Mouse (Mus musculus): Measurements from ENCODE around the gene Spcs1.

The Spcs1 gene

GRCm38 (mm10) chr14:31001307-31002205, at the start of gene Spcs1, which contains the start of gene Glt8d1:
TSS of gene Spcs1 (minus strand) at chr14:31001672.
TSS of gene Glt8d1 (plus strand) at chr14:31001400.
- DNase-seq (ENCODE audit: low spot score in 2 of 2) = peak; percentile 83 to 93

GRCm38 (mm10) chr14:31045817-31046216, 44.3 kb upstream of the Spcs1 start:
- DNase-seq (ENCODE audit: low spot score in 2 of 2) = peak in 1 of 2 experiments; percentile 27

- DNase-seq (ENCODE audit: low spot score in 2 of 2) = no peak
Observed at GRCm38 (mm10) chr14:31045296-31045695, 43.8 kb upstream of the Spcs1 start.

GRCm38 (mm10) chr14:31025785-31026184, 24.3 kb upstream of the Spcs1 start:
- peak in 1 of 2 experiments; percentile 67 for DNase-seq (ENCODE audit: low spot score in 2 of 2)

DNA sequence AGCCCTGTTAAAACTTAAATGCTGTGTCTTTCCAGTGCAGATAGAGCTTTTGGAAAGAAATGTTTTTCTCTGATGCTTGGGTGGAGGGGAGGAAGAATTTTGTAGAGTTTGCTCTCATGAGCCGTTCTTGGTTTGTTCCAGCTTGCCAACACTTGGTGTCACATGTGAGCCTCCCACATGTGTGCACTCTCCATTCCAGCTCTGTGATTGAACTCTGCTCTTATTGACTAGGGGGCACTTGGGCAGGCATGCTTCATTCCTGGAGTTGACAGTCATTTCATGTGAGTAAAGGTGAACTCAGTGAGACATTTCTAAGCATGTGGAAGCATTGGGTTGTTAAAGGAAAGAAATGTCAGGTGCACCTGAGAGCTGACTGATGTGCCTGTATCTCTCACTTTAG, 21.1 kb upstream of the Spcs1 start:
- no peak for DNase-seq (ENCODE audit: low spot score in 2 of 2)

GRCm38 (mm10) chr14:31019331-31020205, 18.1 kb upstream of the Spcs1 start:
- DNase-seq (ENCODE audit: low spot score in 2 of 2) = peak; percentile 83 to 91

- DNase-seq (ENCODE audit: low spot score in 2 of 2) = peak; percentile 97 to 99
Observed at GRCm38 (mm10) chr14:31018860-31019291, 17.4 kb upstream of the Spcs1 start, which contains the start of the genes Pbrm1 and Gnl3. TSS of gene Pbrm1 (plus strand) at chr14:31019138. TSS of gene Gnl3 (minus strand) at chr14:31019152.

DNA sequence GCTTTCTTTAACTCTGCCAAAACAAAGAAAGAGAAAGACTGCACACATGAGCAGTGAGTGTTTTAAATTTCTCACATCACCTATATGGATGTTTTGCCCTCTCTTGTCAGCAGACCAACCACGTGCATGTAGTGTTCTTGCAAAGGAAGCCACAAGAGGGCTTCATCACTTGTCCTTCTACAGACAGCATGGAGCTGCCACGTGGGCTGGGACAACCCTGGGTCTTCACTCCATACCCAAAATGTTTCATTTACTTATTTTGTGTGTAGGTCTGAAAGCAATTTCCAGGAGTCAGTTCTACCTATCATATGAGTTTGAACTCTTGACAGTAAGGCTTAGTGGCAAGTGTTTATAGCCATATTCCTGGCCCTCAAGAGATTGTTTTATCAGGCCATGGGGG, 16.4 kb upstream of the Spcs1 start:
- DNase-seq (ENCODE audit: low spot score in 2 of 2) = no peak

GRCm38 (mm10) chr14:31016063-31016462, 14.6 kb upstream of the Spcs1 start:
- no peak for DNase-seq (ENCODE audit: low spot score in 2 of 2)

DNA sequence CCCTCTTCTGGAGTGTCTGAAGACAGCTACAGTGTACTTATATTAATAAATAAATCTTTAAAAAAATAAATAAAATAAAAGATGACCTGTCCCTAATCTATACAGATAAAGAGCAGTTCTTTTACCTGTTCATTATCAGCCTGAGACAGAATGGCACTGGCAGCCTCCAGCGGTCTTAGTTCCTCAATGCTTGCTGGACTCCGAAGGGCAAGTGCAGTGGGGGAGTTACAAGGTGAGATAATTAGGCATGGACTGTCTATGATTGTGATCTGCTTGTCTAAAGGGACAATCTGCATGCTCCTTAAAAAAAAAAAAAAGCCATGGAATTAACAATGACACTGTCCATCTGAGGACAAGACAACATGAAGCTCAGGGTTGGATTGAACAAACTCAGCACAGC, 12.5 kb upstream of the Spcs1 start:
- no peak for DNase-seq (ENCODE audit: low spot score in 2 of 2)

GRCm38 (mm10) chr14:31011588-31011987, 10.1 kb upstream of the Spcs1 start:
- no peak for DNase-seq (ENCODE audit: low spot score in 2 of 2)

DNA sequence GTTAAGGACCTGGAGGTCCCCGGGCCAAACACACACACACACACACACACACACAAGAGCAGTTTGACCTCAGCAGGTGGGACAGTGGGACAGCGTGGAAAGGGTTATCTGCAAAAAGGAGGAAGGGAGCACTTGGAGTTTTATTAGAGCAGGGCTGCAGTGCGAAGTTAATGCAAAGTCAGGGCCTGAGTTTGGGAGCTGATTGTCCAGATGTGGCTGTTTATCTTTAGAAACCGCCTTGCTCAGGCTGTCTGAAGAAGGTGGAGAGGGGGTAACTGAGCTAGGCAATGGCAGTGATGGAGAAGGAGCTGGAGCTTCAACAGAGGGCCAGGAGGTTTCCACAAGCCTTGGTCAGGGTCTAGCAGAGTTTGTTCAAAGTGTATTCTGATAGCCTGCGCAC, 5.3 kb upstream of the Spcs1 start:
- DNase-seq (ENCODE audit: low spot score in 2 of 2) = no peak

- DNase-seq (ENCODE audit: low spot score in 2 of 2) = no peak
Observed at GRCm38 (mm10) chr14:31004527-31004926, 3.1 kb upstream of the Spcs1 start.

- DNase-seq (ENCODE audit: low spot score in 2 of 2) = no peak
Observed at GRCm38 (mm10) chr14:31000816-31001306, 611 bp downstream of the Spcs1 start.

DNA sequence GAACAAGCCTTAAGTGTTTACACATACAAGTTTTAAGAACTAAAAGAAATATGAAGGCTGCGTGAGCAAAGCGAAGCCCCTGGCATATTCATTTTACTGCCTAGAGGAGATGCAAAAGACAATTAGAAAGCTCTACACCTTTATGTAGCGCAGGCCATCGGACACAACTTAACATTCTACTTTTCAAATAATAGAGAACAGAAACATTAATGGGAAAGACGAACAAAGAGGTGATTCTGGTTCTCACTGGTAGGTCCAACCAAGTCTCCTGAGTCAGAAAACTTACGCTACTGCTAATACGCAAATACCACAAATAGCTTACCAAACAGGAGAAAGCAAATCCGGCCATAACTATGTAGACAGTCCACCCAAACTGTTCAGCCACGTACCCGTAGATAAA, 1.1 kb downstream of the Spcs1 start:
- DNase-seq (ENCODE audit: low spot score in 2 of 2) = no peak

- DNase-seq (ENCODE audit: low spot score in 2 of 2) = no peak
Observed at GRCm38 (mm10) chr14:30996417-30996816, 5.1 kb downstream of the Spcs1 start.

DNA sequence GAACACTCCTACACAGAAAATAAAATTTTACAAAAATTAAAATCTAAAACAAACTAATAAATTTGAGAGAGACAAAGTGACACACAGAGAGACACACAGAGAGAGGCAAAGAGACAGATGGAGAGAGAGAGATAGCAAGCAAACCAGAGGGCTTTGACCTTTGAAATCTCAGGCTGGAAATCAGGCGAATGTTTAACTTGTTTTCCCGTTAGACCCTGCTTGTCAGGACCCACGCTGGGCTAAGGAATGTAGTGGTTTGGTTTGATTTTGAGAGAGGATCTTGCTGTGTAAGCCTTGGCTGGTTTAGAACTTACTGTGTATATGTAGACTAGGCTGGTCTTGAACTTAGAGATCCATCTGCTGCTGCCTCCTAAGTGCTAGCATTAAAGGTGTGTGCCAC, 25.2 kb downstream of the Spcs1 start:
- DNase-seq (ENCODE audit: low spot score in 2 of 2) = no peak

GRCm38 (mm10) chr14:30974204-30974603, 27.3 kb downstream of the Spcs1 start:
- DNase-seq (ENCODE audit: low spot score in 2 of 2) = no peak

DNA sequence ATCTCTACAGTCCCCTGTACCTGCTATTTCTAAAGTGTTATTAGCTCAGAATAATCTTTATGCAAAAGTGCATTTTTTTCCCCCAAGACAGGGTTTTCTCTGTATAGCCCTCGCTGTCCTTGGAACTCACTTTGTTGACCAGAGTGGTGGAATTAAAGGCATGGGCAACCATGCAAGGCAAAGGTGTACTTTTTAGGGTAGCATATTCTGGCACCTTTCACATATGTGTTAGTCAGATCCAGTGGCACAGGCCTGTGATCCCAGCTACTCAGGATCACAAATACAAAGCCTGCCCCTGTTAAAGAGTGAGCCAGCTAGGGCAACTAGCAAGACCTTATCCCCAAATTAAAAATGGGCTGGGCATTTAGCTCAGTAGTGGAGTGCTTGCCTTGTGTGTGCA, 41.1 kb downstream of the Spcs1 start:
- no peak for DNase-seq (ENCODE audit: low spot score in 2 of 2)

- DNase-seq (ENCODE audit: low spot score in 2 of 2) = no peak
Observed at GRCm38 (mm10) chr14:30959031-30959430, 42.4 kb downstream of the Spcs1 start.

DNA sequence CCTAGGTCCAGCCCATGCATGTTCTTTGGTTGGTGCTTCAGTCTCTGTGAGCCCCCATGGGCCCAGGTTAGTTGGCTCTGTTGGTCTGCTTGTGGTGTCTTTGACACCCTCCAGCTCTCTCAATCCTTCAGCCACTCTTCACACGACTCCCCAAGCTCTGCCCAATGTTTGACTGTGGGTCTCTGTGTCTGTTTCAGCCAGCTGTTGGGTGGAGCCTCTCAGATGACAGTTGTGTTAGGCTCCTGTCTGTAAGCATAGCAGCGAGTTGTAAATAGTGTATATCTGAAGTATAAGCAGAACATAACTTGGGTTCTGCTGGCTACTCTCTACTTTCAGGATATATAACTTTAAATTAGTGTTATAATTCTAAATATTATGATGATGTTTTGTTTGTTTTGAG, 43.0 kb downstream of the Spcs1 start:
- no peak for DNase-seq (ENCODE audit: low spot score in 2 of 2)

DNA sequence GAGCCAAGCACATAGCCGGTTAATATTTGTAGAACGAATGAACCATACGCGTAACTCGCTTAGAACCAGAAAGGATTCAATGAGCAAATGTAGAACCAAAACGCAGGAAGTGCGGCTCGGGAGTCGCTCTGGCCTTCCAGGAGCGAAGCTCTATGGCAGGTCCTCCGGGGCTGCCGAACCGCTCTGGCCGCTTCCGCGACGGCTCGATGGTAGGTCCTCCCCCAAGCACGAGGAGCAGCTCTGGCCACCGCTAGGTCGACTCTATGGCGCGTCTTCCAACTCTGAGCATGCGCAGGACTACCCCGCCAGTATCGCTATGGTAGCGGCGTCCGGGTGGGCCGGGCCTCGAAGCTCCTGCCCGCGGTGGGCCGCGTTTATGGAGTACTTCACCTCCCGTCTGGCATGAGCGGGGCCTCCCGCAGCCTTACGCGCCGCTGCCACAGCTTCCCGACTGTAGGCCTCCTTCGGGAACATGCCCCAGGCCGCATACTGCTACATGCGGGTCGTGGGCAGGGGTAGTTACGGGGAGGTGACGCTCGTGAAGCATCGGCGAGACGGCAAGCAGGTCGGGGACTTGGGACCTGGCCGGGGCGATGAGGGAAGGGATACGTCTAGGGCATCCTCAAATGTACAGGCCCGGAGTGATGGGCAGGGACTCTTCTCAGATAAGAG, 50.2 kb downstream of the Spcs1 start, which contains the start of gene Nek4:
Gene Nek4 (plus strand): TSS at position 224 of the 672 bp plus-strand sequence.
- DNase-seq (ENCODE audit: low spot score in 2 of 2) = peak; percentile 96 to 98
